Mouse (Mus musculus): ENCODE results near the gene Lrriq3.

DNA sequence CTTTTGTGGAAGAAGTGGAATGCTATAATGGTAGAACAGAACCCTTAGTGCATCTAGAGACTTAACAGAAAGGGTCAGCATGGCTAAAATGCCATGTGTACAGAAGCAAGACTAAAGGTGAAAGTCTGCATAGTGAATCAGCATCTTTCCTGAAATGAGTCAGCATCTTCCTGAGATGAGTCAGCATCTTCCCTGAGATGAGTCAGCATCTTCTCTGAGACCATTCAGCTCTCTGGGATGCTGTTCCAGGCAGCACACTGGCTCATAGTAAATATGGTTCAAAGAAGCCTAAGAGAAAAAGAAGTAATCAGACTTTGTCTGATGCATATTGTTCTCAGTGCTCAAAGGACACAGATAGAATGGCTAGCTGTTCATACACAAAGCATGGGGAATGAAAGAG lies 142.3 kb downstream of the Lrriq3 start:
- no peak for TF ChIP-seq MAX (IDR thresholded peaks at IDR 0.05; ENCODE audit: low read depth)
- no peak for TF ChIP-seq POLR2A (IDR thresholded peaks at IDR 0.05; ENCODE audit: insufficient read length, low read depth)
- no peak for TF ChIP-seq USF1 (IDR thresholded peaks at IDR 0.05; ENCODE audit: low read depth)

Measured in myocyte (in vitro differentiated cells).